ENCODE assay signal across 9 mouse cellular contexts in the genomic region with DNA sequence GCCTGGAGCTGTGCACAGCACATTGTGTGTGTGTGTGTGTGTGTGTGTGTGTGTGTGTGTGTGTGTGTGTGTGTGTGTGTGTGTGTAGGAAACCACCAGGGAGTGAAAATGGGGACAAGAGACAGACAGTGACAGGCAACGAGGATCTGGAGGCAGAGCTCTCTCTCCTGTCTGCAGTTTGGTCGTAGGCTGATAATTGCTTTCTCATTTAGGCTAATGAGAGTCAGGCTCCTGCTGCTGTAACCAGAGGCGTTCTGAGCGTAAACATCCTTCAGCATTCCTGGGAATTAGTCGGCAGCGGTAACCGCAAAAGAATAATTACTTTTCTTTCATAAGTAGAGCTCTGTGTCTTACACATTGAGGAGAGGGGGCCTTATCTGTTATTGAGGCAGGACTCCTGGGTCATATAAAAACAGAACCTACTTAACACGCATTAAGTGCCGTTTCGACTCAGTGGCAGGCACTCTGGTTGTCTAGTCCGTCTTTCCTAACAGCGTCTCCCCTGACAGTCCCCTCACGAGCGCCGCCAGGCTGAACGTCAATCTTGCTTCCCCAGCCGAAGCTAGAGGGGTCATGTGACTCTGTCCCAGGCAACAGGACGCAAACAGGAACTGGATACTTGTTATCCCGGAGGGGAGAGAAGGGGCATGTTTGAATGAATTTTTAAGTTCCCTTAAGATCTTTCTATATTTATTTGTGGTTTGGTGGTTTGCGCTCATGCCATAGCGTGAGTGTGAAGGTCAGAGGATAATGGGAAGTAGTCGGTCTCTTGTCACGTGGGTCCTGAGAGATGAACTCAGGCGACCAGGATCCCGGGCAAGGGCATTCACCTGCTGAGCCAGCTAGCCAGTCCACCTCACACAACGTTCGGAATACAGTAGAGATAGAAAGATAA. TPM values are rescaled to one million over a fixed set of nuclear protein-coding genes. Genes with fewer than 3 reads are reported as not detected.
DNase-seq lines count a peak whose midpoint lies in the region; ATAC-seq and TF ChIP-seq lines count a peak whose summit lies in the region.
"Had no signal": no experiment of that assay in that cellular context is flagged by ENCODE, and none has a peak within 500 bp of the region (broad histone marks: within the 10 kb centered on the region; RNA-seq: fewer than 3 reads in every experiment).

No protein-coding gene starts in this region.

- H3K36me3 ChIP-seq in E14TG2a.4 (ENCODE audit: insufficient read depth, low read length) = no peaks in the 10 kb centered on the region
- no peaks in the 10 kb centered on the region for H3K36me3 ChIP-seq in heart, embryonic 16.5 days (ENCODE audit: control insufficient read depth, insufficient read depth)
- H3K36me3 ChIP-seq in small intestine, adult 2 months (ENCODE audit: control insufficient read depth, insufficient read depth, low read length) = no peaks in the 10 kb centered on the region

- 2% methylated on average over 27 of the region's 27 CpGs for whole genome bisulfite sequencing in heart, embryonic 16.5 days
- under 1% methylated on average over 27 of the region's 27 CpGs for WGBS in small intestine, adult 2 months

- no peaks in the 10 kb centered on the region for H3K27me3 ChIP-seq in E14TG2a.4 (ENCODE audit: insufficient read depth, low read length)
- H3K27me3 ChIP-seq in heart, embryonic 16.5 days (ENCODE audit: control insufficient read depth, insufficient read depth, low read length) = no peaks in the 10 kb centered on the region
- H3K27me3 ChIP-seq in small intestine, adult 2 months (ENCODE audit: control insufficient read depth, insufficient read depth, low read length) = no peaks in the 10 kb centered on the region

- H3K4me2 ChIP-seq in heart, embryonic 16.5 days (ENCODE audit: low read depth, low read length) = peak overlapping the region; percentile 78

- TF ChIP-seq CTCF in E14TG2a.4 (conservative IDR thresholded peaks at IDR 0.05; ENCODE audit: low read length) = no peak
- no peak for TF ChIP-seq CTCF in small intestine, adult 2 months (IDR thresholded peaks at IDR 0.05; ENCODE audit: extremely low read depth, insufficient read length, insufficient replicate concordance, low read depth, low read length)

- H3K9me3 ChIP-seq in E14TG2a.4 (ENCODE audit: low read length) = no peaks in the 10 kb centered on the region
- H3K9me3 ChIP-seq in heart, embryonic 16.5 days (replicated peaks; ENCODE audit: control insufficient read depth, low read length) = no peaks in the 10 kb centered on the region

- H3K9ac ChIP-seq in heart, embryonic 16.5 days (ENCODE audit: low read length) = peak overlapping the region; percentile 58

- H3K27ac ChIP-seq in heart, embryonic 16.5 days (ENCODE audit: low read length) = peak overlapping the region; percentile 72
- H3K27ac ChIP-seq in small intestine, adult 2 months (ENCODE audit: insufficient read depth, low read depth, low read length) = peak overlapping the region; percentile 36

- TF ChIP-seq POLR2A in small intestine, adult 2 months (IDR thresholded peaks at IDR 0.05; ENCODE audit: low read depth, low read length) = no peak

- peaks cover 93% of the 10 kb centered on the region for H3K4me1 ChIP-seq in E14TG2a.4 (replicated peaks; ENCODE audit: low read depth, low read length)
- H3K4me1 ChIP-seq in heart, embryonic 16.5 days (ENCODE audit: control insufficient read depth, insufficient read depth, low read length) = peaks cover 9% of the 10 kb centered on the region
- H3K4me1 ChIP-seq in small intestine, adult 2 months (ENCODE audit: control insufficient read depth, insufficient read depth, insufficient read length, low read length) = peaks cover 5% of the 10 kb centered on the region; the same call in 1 of the 2 replicates

- ATAC-seq in erythroblast, adult 5-6 weeks (replicated peaks; ENCODE audit: low FRiP score, poor library complexity, severe bottlenecking) = peak; percentile 70
- ATAC-seq in heart, embryonic 16.5 days (replicated peaks; ENCODE audit: extremely low read depth, insufficient read depth, low FRiP score) = peak; percentile 67; the same call in 1 of the 2 replicates

- DNase-seq in adrenal gland, adult (ENCODE audit: inconsistent age in 2 of 2, low spot score in 1 of 2) = peak; percentile 78 to 91
- DNase-seq in kidney, postnatal 14 days = peak; percentile 71
- peak; percentile 69 to 72 for DNase-seq in lung, postnatal 4 days
- DNase-seq in right cerebral cortex, postnatal 14 days = no peak

- peak overlapping the region; percentile 54 for H3K4me3 ChIP-seq in E14TG2a.4 (replicated peaks; ENCODE audit: low read length)
- H3K4me3 ChIP-seq in heart, embryonic 16.5 days (ENCODE audit: low read length) = peak overlapping the region; percentile 55
- peak overlapping the region; percentile 30 for H3K4me3 ChIP-seq in small intestine, adult 2 months (ENCODE audit: low read depth, low read length)

RNA-seq across cellular contexts. Expression of gene Hsp90aa1, which starts 4.1 kb away (rescaled TPM):
- 240 and 254 TPM in 2 replicates for total RNA-seq in erythroblast, adult 5-6 weeks (2015; ENCODE audit: low replicate concordance)
- total RNA-seq in erythroblast, adult 5-6 weeks (2017; ENCODE audit: low replicate concordance) = 257 and 485 TPM in 2 replicates
- 622 and 694 TPM in 2 replicates for polyA plus RNA-seq in heart, embryonic 16.5 days (2015; fragmentation: Nextera tagmentation; extraction: Ambion mirVana)
- 21.0 and 23.2 TPM in 2 replicates for polyA plus RNA-seq in small intestine, adult 2 months (2012; rRNA removed)

RNA-seq across cellular contexts. Expression of gene 1700001K19Rik, which starts 24.2 kb away (rescaled TPM):
- not detected in 2 replicates for total RNA-seq in erythroblast, adult 5-6 weeks (2015; ENCODE audit: low replicate concordance)
- not detected in 2 replicates for total RNA-seq in erythroblast, adult 5-6 weeks (2017; ENCODE audit: low replicate concordance)
- not detected in 2 replicates for polyA plus RNA-seq in heart, embryonic 16.5 days (2015; fragmentation: Nextera tagmentation; extraction: Ambion mirVana)
- not detected in 2 replicates for polyA plus RNA-seq in small intestine, adult 2 months (2012; rRNA removed)
- total RNA-seq: left cerebral cortex, postnatal 14 days had no signal

RNA-seq across cellular contexts. Expression of gene Wdr20, which starts 31.2 kb away (rescaled TPM):
- 8.6 and 11.5 TPM in 2 replicates for total RNA-seq in erythroblast, adult 5-6 weeks (2015; ENCODE audit: low replicate concordance)
- total RNA-seq in erythroblast, adult 5-6 weeks (2017; ENCODE audit: low replicate concordance) = 14.8 and 19.4 TPM in 2 replicates
- polyA plus RNA-seq in heart, embryonic 16.5 days (2015; fragmentation: Nextera tagmentation; extraction: Ambion mirVana) = 15.8 and 18.0 TPM in 2 replicates
- 6.1 and 15.5 TPM in 2 replicates for polyA plus RNA-seq in small intestine, adult 2 months (2012; rRNA removed)

Comparison
In these comparisons a context has a peak if more than half of its experiments do, and no peak if none do; other contexts are left out.
1. RNA of gene Hsp90aa1, which starts 4.1 kb away (polyA plus RNA-seq): 622 to 694 TPM in heart, embryonic 16.5 days; 21.0 to 23.2 TPM in small intestine, adult 2 months; every median in the first group is over 10 times any median in the second.
2. Peak in every context shown above with its lines, with median percentiles within 50 percentile points of each other: H3K4me3 ChIP-seq.